Mouse (Mus musculus) kidney, embryonic 16.5 days (tissue): ENCODE measurements around the gene Psme4. TPM values are rescaled to one million over a fixed set of nuclear protein-coding genes. Genes with fewer than 3 reads are reported as not detected.

Source experiments
- ATAC-seq: fragments of 200-750 bp; cut with Nextera tagmentation; 2 replicates; pipeline ENCODE4 v1.8.0; 2017; ENCODE audit warnings: moderate TSS enrichment; ENCODE audit not compliant: low FRiP score, low TSS enrichment
- H3K27ac ChIP-seq: fragments of 300-500 bp; sonication (generic); 2 replicates; pipeline ENCODE4 v1.5.1; 2014; ENCODE audit warnings: low read length
- H3K27me3 ChIP-seq: fragments of 300-500 bp; sonication (generic); 2 replicates; pipeline ENCODE4 v1.6.1; 2014; ENCODE audit warnings: low read length, control low read depth, mixed read lengths; ENCODE audit not compliant: insufficient read depth
- H3K36me3 ChIP-seq: fragments of 300-500 bp; sonication (generic); 2 replicates; pipeline ENCODE4 v1.6.1; 2014; ENCODE audit warnings: low read length, control low read depth, mixed read lengths; ENCODE audit not compliant: insufficient read depth
- H3K4me1 ChIP-seq: fragments of 300-500 bp; sonication (generic); 2 replicates; pipeline ENCODE4 v1.6.1; 2014; ENCODE audit warnings: low read length, control low read depth, mixed read lengths; ENCODE audit not compliant: insufficient read depth
- H3K4me2 ChIP-seq: fragments of 300-500 bp; sonication (generic); replicated peaks from 2 replicates; pipeline ENCODE4 v1.6.1; 2014; ENCODE audit warnings: low read depth, low read length
- H3K4me3 ChIP-seq: fragments of 300-500 bp; sonication (generic); 2 replicates; pipeline ENCODE4 v1.5.1; 2014; ENCODE audit warnings: mild to moderate bottlenecking, low read length
- H3K9ac ChIP-seq: fragments of 300-500 bp; sonication (generic); replicated peaks from 2 replicates; pipeline ENCODE4 v1.6.1; 2014; ENCODE audit warnings: low read length
- H3K9me3 ChIP-seq: fragments of 300-500 bp; sonication (generic); 2 replicates; pipeline ENCODE4 v1.6.1; 2016; ENCODE audit warnings: low read length, control low read depth
- WGBS: fragments of 180-500 bp; shearing (Covaris S2); extraction: QIAGEN DNeasy Blood & Tissue Kit; methylation state at CpG from one replicate; pipeline ENCODE4 v1.1.7; 2014; 5-methylcytosine and 5-hydroxymethylcytosine counted together
- polyA plus RNA-seq: library from polyadenylated mRNA; unstranded; fragments of >200 nt; fragmentation: Nextera tagmentation; extraction: Ambion mirVana; gene quantifications from 2 replicates; pipeline ENCODE4 v1.2.1, GENCODE M21; 2015

Gene Psme4
- polyA plus RNA-seq, 1 experiment from 2014 or later = 13.2 TPM

- H3K27ac ChIP-seq = no peak overlapping the region
- peak overlapping the region; percentile 68 for H3K9ac ChIP-seq
- peaks cover 6% of the 10 kb centered on the region; the same call in 1 of the 2 replicates for H3K27me3 ChIP-seq
- peak overlapping the region; percentile 99 for H3K4me2 ChIP-seq
- H3K4me3 ChIP-seq = peak overlapping the region; percentile 63
- no peaks in the 10 kb centered on the region for H3K4me1 ChIP-seq
- whole genome bisulfite sequencing = under 1% methylated on average over 39 of the region's 66 CpGs
- ATAC-seq = peak; percentile 93
- no peaks in the 10 kb centered on the region for H3K9me3 ChIP-seq
- no peaks in the 10 kb centered on the region for H3K36me3 ChIP-seq
Observed at GRCm38 (mm10) chr11:30754855-30755530, 16.5 kb upstream of the Psme4 start.

- no peaks in the 10 kb centered on the region for H3K36me3 ChIP-seq
- H3K4me3 ChIP-seq = no peak overlapping the region
- no peak overlapping the region for H3K27ac ChIP-seq
- H3K27me3 ChIP-seq = no peaks in the 10 kb centered on the region
- ATAC-seq = no peak
- no peak overlapping the region for H3K9ac ChIP-seq
- H3K4me1 ChIP-seq = no peaks in the 10 kb centered on the region
- H3K4me2 ChIP-seq = no peak overlapping the region
- no peaks in the 10 kb centered on the region for H3K9me3 ChIP-seq
- WGBS = 82% methylated on average over 7 of the region's 7 CpGs
Observed at GRCm38 (mm10) chr11:30761381-30761780, 10.1 kb upstream of the Psme4 start.

GRCm38 (mm10) chr11:30761891-30762290 lies 9.6 kb upstream of the Psme4 start:
- Histone ChIP-seq H3K36me3 (no peaks in the 10 kb centered on the region), H3K27me3 (no peaks in the 10 kb centered on the region), H3K27ac (no peak overlapping the region), H3K9me3 (no peaks in the 10 kb centered on the region), H3K4me3 (no peak overlapping the region), H3K4me2 (no peak overlapping the region), H3K9ac (no peak overlapping the region), H3K4me1 (no peaks in the 10 kb centered on the region)
- WGBS = 94% methylated on average over 1 of the region's 1 CpGs
- no peak for ATAC-seq

GRCm38 (mm10) chr11:30765076-30765475 lies 6.5 kb upstream of the Psme4 start:
- H3K27ac ChIP-seq = no peak overlapping the region
- H3K4me2 ChIP-seq = no peak overlapping the region
- no peaks in the 10 kb centered on the region for H3K27me3 ChIP-seq
- H3K4me1 ChIP-seq = no peaks in the 10 kb centered on the region
- H3K9ac ChIP-seq = no peak overlapping the region
- no peak for ATAC-seq
- H3K36me3 ChIP-seq = no peaks in the 10 kb centered on the region
- no peak overlapping the region for H3K4me3 ChIP-seq
- H3K9me3 ChIP-seq = no peaks in the 10 kb centered on the region
- WGBS = 78% methylated on average over 1 of the region's 1 CpGs

- H3K36me3 ChIP-seq = no peaks in the 10 kb centered on the region
- ATAC-seq = no peak
- no peak overlapping the region; the same call in 1 of the 2 replicates for H3K9ac ChIP-seq
- WGBS = 74% methylated on average over 3 of the region's 3 CpGs
- peak overlapping the region; percentile 96 for H3K4me3 ChIP-seq
- peaks cover 16% of the 10 kb centered on the region for H3K4me1 ChIP-seq
- H3K4me2 ChIP-seq = peak overlapping the region; percentile 66
- no peaks in the 10 kb centered on the region for H3K9me3 ChIP-seq
- H3K27ac ChIP-seq = no peak overlapping the region; the same call in 1 of the 2 replicates
- H3K27me3 ChIP-seq = no peaks in the 10 kb centered on the region
Observed at GRCm38 (mm10) chr11:30770817-30771216, 709 bp upstream of the Psme4 start.

- peak; percentile 80 for ATAC-seq
- peak overlapping the region; percentile 96 for H3K4me3 ChIP-seq
- no peaks in the 10 kb centered on the region for H3K36me3 ChIP-seq
- H3K4me1 ChIP-seq = peaks cover 16% of the 10 kb centered on the region
- no peaks in the 10 kb centered on the region for H3K9me3 ChIP-seq
- WGBS = under 1% methylated on average over 61 of the region's 64 CpGs
- peak overlapping the region; percentile 98 for H3K9ac ChIP-seq
- H3K27ac ChIP-seq = peak overlapping the region; percentile 90
- H3K4me2 ChIP-seq = peak overlapping the region; percentile 66
- H3K27me3 ChIP-seq = no peaks in the 10 kb centered on the region
Observed at GRCm38 (mm10) chr11:30771904-30772581, 517 bp downstream of the Psme4 start.

- no peak overlapping the region for H3K27ac ChIP-seq
- H3K9ac ChIP-seq = peak overlapping the region; percentile 98
- 3% methylated on average over 21 of the region's 21 CpGs for WGBS
- ATAC-seq = no peak
- H3K27me3 ChIP-seq = no peaks in the 10 kb centered on the region
- peak overlapping the region; percentile 66 for H3K4me2 ChIP-seq
- no peaks in the 10 kb centered on the region for H3K36me3 ChIP-seq
- peaks cover 16% of the 10 kb centered on the region for H3K4me1 ChIP-seq
- H3K9me3 ChIP-seq = no peaks in the 10 kb centered on the region
- H3K4me3 ChIP-seq = peak overlapping the region; percentile 96
Observed at GRCm38 (mm10) chr11:30772777-30773417, 1.4 kb downstream of the Psme4 start.

GRCm38 (mm10) chr11:30774638-30775037 lies 3.1 kb downstream of the Psme4 start:
- no peaks in the 10 kb centered on the region for H3K9me3 ChIP-seq
- WGBS = 74% methylated on average over 1 of the region's 1 CpGs
- peaks cover 18% of the 10 kb centered on the region for H3K4me1 ChIP-seq
- no peak overlapping the region for H3K4me3 ChIP-seq
- no peak overlapping the region for H3K9ac ChIP-seq
- H3K4me2 ChIP-seq = no peak overlapping the region
- H3K27me3 ChIP-seq = no peaks in the 10 kb centered on the region
- no peaks in the 10 kb centered on the region for H3K36me3 ChIP-seq
- ATAC-seq = no peak
- H3K27ac ChIP-seq = no peak overlapping the region

- H3K27me3 ChIP-seq = no peaks in the 10 kb centered on the region
- no peak overlapping the region for H3K4me3 ChIP-seq
- peak; percentile 27; the same call in 1 of the 2 replicates for ATAC-seq
- H3K9ac ChIP-seq = no peak overlapping the region
- H3K4me1 ChIP-seq = peaks cover 22% of the 10 kb centered on the region
- no peaks in the 10 kb centered on the region for H3K9me3 ChIP-seq
- WGBS = 73% methylated on average over 4 of the region's 4 CpGs
- no peak overlapping the region for H3K4me2 ChIP-seq
- no peak overlapping the region for H3K27ac ChIP-seq
- no peaks in the 10 kb centered on the region for H3K36me3 ChIP-seq
Observed at GRCm38 (mm10) chr11:30777498-30777897, 6.0 kb downstream of the Psme4 start.
